Mouse (Mus musculus): ENCODE measurements around the gene Mfap3.
"Not testable (repeated sequence)": the region's sequence is repeated elsewhere in the genome, so short reads cannot be mapped to it uniquely, and the experiment has no call there.

Gene Mfap3

GRCm38 (mm10) chr11:57529111-57529510 lies 10.6 kb downstream of the Mfap3 start:
- DNase-seq (ENCODE audit: low read depth, low spot score): no peak

DNA sequence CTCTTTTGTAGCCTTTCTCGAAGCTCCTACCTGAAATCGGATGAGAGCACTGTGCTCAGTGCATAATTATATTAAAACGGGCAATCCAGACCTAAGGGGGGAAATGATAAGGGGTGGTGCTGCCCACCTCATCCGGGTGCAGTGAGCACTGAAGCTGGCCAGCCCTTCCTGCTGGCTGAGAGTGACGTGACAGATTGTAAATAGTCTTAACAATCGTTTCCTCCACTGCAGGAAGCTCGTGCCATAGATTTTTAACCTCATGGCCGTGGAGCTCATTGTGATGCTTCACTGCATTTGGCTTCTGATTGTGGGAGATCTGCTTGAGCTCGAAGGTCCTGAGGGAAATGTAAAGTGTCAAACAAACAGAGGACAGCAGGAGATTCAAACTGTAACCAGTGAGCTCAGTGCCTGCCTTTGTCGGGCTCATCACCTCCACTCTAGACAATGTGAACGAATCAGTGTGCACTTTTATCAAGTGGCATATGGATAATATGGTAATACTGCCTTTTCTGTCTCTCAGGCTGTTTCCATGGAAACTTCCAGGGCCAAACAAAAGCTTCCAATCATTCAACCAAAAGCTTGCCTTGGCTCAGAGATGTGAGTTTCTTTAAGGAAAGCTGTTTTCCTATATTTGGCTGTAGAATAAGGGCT lies 13.0 kb downstream of the Mfap3 start:
- no peak for DNase-seq (ENCODE audit: low read depth, low spot score)

DNA sequence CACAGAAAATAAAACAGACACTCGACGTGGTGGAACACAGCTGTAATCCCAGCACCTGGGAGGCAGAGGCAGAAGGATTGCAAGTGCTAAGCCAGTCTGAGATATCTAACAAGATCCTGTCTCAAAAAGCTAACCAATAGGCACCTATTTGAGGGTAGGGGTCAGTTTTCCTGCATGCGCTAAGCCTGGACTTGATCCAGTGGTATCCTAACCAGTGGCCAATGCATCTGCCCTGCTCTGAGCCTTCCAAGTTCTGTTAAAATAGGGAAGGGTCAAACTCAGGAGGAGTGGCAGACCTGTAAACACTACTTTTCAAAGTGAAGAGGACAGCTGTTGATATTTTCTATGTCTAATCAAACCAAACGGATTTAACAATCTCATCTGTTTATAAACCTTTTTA lies 13.8 kb downstream of the Mfap3 start:
- no peak for DNase-seq (ENCODE audit: low read depth, low spot score)

DNA sequence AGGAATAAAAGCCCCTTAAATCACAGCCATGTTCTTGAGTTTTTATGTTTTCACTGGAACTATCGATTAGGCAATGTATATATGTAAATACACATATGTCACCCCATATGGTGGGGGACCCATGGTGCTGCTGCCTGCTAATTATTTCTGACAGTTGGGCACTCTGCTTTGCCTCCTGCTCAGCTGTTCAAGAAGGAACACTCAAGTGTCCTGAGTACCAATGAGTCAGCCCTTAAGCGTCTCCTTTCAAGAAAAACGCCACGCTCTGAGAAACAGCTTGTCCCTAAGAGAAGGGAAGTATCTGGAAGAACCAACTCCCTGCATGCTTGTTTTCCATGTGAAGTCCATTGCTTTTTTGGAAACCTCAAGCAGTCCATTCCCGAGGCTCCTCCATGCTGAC lies 17.4 kb downstream of the Mfap3 start:
- no peak for DNase-seq (ENCODE audit: low read depth, low spot score)

GRCm38 (mm10) chr11:57539841-57540418 lies 21.5 kb downstream of the Mfap3 start:
- no peak for DNase-seq (ENCODE audit: low read depth, low spot score)

DNA sequence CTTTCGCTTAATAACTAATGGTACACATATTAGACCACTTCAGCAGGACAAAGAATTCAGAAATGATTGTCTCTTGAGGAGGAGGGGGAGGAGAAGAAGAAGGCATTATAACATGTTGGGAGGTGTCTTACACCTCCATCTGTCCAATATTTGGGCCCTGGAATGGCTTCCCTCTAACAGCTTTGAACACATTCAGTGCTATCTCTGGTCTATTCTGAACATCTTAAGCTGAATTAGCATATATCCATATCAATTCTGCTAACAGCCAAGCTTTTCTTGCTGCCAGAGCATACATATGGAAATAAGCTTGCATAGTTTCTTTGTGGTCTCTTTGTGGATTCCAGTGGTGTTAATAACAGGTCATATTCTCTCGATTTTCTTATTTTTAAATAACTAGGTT lies 22.2 kb downstream of the Mfap3 start:
- DNase-seq (ENCODE audit: low read depth, low spot score): no peak

- DNase-seq (ENCODE audit: low read depth, low spot score): peak; percentile 72
These were observed 30.4 kb downstream of the Mfap3 start for GRCm38 (mm10) chr11:57548618-57549550.

- no peak for DNase-seq (ENCODE audit: low read depth, low spot score)
These were observed 31.8 kb downstream of the Mfap3 start for GRCm38 (mm10) chr11:57550230-57550629.

GRCm38 (mm10) chr11:57551016-57551415 lies 32.6 kb downstream of the Mfap3 start:
- no peak for DNase-seq (ENCODE audit: low read depth, low spot score)

GRCm38 (mm10) chr11:57553015-57553780 lies 34.7 kb downstream of the Mfap3 start:
- DNase-seq (ENCODE audit: low read depth, low spot score): no peak

GRCm38 (mm10) chr11:57557936-57558335 lies 39.5 kb downstream of the Mfap3 start:
- not testable (repeated sequence) for DNase-seq (ENCODE audit: low read depth, low spot score)

DNA sequence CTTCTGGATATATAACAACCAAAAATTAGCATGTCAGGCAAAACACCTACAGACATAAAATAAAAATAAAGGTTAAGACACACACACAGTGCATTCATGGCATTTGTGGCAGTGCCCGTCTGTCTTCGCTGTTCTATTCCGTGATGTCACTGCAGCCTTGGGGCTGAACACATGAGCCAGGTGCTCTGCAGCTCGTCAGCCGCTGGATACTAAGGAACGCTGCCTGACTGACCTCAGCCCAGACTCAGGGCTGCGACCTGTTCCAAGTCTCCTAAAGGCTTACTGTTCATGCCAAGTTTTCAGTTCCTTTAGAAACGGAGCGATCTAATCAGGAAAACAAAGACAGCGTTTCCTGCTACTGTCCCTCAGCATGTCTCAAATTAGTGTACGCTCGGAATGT lies 46.1 kb downstream of the Mfap3 start:
- DNase-seq (ENCODE audit: low read depth, low spot score): no peak

DNA sequence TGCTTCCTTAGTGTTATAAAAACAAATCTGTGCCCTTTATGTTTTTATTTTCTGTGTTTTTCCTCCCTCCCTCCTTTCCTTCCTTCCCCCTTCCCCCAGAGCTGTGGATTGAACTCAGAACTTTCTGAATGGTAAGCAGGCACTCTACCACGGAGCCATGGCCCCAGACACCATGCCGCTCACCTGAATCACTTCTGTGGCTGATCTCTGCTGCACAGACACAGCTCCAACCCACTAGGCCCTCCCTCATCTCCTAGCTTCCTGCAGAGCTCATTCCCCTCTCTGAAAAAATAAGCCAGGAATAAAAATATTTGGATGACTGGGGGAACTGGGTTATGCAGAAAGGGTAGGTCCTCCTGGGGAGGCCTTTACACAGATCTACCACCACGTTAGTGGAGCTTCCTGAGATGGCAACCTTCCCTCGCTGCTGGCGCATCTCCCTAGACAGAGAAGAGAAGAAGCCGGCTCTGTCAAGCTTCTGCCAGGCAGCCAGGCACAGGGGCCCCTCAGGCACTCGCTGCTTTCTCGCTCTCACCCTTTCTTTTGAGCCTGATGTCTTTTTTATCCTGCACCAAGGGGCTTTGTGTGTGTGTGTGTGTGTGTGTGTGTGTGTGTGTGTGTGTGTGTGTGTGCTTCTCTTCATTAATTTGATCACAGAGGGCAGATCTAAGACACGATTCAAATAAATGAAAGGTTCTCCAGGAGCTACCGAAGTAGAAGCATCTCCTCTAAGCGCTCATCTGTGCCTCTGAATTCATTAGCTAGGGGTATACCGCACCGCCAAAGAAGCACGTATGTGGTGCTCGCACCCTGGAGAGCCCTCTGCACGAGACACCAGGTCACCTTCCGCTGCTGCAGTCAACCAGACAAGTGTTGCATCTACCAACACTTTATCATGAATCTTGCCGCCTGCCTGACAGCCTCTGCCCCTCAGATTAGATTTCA lies 47.9 kb downstream of the Mfap3 start:
- DNase-seq (ENCODE audit: low read depth, low spot score): no peak

DNA sequence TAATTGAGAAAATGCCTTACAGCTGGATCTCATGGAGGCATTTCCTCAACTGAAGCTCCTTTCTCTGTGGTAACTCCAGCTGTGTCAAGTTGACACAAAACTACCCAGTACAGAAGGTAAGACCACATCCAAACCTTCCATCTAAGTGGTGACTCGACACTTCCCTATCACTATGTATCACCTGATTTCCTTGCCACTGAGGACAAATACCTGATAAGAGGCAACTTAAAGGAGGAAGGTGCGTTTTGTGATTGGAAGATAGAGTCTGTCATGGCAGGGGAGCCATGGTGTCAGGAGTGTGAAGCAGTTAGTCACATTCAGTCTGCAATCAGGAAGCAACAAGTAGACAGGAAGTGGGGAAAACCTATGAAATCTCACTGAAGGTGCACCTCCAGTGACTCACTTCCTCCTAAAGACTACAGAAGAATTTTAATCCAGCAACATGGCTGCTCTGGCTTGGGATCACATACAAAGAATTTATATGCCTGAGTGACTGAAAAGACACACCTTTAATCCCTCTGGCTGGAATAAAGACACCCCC lies 50.6 kb downstream of the Mfap3 start:
- no peak for DNase-seq (ENCODE audit: low read depth, low spot score)

DNA sequence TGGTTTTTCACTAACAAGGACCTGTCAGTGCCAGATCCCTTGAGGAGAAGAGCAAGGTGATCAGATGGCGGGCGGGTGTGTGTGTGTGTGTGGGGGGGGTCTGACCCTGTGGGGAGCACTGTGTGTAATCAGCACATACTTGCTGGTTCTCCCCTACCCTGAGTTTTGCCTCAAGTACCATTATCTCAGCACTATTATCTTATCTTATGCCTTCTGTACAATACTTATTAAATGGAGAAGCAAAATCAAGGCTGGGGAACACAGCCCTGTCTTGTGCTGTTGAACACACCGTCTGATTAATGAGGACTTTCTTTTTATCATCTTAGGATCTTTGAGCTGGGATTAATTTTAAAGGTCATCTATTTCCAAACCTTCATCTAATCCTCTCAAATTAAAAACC lies 52.6 kb downstream of the Mfap3 start:
- DNase-seq (ENCODE audit: low read depth, low spot score): no peak

DNA sequence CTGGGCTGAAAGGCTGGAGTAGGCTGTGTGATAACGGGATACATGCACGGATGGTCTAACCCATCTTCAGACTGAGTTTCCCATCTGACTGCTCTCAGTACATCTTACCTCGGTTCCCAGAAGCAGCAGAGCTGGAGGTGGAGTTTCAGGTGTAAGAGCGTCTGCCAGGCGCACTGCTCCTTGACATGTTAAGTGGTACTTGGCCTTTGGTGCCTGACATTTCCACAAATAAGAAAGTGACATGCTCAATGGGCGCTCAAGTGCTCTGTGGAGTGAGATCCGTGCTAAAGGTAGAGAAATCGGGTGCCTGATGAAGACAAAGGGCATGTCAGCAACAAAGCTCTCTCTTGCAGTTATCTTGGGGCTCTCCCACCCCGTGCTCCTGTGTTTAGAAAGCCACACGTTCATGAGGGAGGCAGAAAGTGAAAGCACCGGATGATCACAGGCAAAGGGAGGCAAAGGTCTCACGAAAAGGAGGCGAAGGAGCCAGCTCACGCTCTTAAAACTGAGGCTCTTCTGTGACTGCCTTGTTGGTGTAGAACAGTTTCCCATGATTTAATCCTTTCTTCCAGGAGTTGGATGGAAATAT lies 55.3 kb downstream of the Mfap3 start:
- DNase-seq (ENCODE audit: low read depth, low spot score): no peak

DNA sequence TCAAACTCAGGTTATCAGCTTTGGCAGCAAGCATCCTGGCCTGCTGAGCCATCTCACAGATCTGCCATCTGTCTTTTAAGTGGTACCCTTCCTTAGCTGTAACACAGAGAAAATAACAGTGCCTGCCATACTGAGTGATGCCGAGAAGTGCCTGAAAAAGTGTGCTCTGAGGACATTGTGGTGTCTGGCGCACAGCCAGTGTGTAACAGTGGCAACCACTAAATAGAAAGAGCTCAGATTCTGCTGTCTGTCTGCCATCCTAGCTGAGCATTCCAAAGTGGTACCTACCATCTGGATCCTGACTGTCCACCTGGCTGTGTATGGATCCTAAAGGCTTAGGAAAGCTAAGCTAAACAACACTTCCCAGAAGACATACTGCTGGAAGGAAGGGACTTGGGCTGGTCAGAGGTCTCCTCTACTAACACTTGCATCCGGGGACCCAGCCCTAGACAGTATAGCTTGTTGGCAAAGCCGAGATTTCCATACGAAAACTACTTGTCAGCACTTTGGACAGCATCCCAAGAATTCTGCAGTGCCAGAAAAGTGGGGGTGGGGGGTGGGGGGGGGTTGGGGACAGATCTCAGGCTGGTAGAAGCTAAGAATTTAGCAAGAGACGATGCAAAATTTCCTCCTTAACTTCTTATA lies 58.5 kb downstream of the Mfap3 start:
- no peak for DNase-seq (ENCODE audit: low read depth, low spot score)

DNA sequence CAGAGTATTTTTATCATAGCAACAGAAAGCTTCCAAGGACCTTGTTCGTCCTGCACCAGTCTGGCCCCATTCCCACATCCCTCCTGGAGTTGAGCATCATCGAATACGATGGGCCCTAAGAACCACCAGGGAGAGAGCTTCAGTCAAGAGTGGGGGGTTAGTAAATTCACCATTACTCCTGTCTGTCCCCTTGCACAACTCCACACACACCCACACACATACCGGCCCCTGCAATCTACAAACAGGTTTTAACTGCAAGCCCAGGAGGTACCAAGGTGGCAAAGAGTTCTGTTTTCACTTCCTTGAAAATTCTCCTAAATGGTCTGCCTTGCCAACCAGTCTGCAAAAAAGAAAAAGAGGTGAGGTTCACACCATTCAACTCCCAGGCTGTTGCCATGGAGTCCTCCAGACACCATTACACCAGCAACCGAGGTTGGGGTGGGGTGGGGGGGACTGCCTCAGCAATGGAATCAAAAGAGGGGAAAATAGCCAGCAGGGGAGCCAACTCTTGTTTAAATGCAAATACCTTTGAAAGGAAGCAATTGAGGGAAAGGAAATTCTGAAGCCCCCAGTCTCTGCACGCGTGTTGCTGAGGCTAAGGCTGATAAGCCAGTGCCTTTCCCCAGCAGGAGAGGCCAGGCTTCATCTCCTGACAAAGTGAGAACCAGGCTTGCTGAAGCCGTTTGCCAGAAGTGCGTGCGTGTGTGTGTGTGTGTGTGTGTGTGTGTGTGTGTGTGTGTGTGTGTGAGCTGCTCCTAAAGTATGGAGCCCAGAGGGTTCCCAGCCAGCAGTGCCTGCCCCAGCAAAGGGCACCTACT lies 64.6 kb downstream of the Mfap3 start:
- DNase-seq (ENCODE audit: low read depth, low spot score): no peak
